Mouse (Mus musculus): ENCODE measurements around the gene Prlr.

DNA sequence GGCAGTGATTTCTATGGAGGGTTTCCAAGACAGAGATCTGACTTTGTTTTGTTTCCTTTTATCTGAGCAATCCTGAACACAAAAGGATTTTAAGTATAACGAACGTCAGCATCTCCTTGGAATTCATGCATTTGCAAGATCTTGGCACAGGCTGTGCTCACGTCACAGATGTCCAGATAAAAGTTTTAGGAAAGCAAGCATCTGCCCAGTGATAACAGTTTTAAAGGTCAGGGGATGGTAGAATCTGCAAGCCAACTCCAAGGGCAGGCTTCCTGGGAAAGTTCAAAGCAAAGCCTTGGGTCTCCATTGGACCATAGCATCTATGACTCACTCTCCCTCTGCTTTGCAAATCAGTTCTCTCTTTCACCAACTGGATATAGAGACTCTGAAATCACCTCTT lies 153.6 kb downstream of the Prlr start:
- TF ChIP-seq EP300 (IDR thresholded peaks at IDR 0.05; ENCODE audit: insufficient read depth, low read depth, low read length), result no peak
- TF ChIP-seq POLR2A (IDR thresholded peaks at IDR 0.05; ENCODE audit: insufficient read depth, low read depth, low read length), result no peak

Data from heart, adult 2 months (tissue).